Mouse (Mus musculus) ovary, postnatal 14 days (tissue): ENCODE measurements at regions not wholly inside any gene's neighbourhood (a gene's known extent, or its start where the extent isn't known, plus 50 kb on each side); places are given as distances from the start of the nearest gene placed in this dataset.
"Not testable (repeated sequence)": the region's sequence is repeated elsewhere in the genome, so short reads cannot be mapped to it uniquely, and the experiment has no call there.

Experiments
- DNase-seq: peaks from one replicate; pipeline ENCODE4 v3.0.0; 2022; ENCODE audit warnings: low spot score

DNA sequence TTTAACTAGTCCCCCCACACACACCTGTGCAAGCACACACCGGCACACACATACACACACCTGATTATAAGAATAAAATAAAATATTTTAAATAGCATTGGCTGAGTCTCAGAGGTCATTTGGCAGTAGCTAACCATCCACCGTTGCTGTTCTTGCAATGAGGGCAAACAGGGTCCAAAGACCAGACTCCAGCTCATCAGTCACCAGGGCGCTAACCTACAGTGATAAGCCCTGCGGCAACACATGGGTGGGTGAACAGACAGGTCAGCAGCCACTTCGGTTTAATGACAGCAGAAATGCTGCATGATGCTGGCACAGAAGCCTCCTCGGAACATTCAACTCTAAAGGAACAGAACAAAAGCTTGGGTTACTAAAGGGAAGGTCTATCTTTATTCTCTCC, 54.9 kb downstream of the Tas2r134 start:
- no peak for DNase-seq

DNA sequence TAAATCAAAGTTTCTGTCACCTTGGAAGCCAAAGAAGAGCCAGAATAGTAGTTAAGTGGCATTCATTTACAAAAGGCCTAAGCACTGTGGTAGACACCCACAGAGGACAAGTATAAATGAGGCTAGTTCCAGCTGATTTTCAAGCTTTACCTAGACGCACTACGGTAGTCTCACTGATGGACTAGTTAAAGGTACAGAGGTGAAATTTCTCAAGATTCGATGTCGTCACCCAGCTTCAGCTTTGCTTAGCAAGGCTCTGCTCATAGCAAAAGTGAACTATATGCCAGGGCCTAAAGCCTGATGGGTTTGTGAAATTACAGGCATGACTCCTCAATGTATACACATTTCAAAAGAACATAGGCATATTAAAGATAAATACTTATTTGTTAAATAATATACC, 55.4 kb downstream of the Tas2r134 start:
- DNase-seq, result no peak

DNA sequence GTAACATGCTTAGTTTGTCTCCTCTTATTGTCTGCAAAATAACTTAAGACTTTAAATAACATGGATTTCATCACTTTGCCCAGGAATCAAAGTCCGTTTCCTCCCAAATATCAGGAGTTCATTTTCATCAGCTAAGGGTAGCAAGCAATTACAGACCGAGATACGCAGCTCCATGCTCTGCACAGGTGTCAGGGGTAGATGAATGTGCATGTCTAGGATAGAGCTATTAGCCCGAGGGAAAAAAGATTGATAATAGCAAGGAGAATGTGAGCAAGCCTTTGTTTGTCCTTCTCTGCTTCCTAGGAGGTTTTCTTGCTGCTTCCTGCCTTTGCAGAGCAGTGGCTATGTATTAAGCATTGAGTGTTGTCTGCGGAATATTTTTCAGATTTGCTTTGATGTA, 77.8 kb downstream of the Tas2r134 start:
- no peak for DNase-seq

DNA sequence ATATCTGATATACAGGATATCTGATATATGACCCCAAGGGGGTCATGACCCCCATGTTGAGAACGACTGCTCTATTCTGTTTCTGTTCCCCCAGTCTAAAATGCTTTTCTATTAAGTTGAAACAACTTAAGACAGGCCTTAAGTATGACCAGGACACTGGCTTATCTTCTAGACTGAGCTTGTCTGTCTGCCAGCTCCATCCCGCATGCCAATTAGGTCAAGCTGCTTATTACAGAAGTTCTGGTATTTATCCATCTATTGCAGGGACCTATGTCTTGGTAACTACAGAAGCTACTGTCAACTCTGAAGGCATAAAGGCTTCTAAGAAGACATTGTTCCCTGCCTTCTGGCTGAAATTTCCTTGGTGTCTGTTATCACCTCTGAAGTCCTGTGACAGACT, 81.4 kb downstream of the Tas2r134 start:
- no peak for DNase-seq

DNA sequence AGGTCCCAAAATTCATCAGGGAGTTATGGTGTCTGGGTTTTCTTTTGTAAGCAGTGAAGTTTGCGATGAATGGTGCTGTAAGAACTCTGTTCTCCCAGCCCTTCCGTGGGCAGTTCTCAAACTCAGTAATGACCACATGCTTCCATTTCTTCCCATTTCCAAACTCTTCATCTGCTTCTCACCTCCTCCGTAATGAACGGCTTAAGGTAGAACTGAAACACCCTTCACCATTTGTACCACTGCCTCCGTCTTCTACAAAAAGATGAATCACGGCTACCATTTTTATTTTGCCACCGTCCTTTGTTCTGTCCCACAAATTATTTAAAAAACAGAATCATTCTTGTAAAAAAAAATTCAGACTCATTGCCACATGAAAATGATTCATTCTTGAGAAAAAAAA, 85.3 kb downstream of the Tas2r134 start:
- DNase-seq, result no peak

DNA sequence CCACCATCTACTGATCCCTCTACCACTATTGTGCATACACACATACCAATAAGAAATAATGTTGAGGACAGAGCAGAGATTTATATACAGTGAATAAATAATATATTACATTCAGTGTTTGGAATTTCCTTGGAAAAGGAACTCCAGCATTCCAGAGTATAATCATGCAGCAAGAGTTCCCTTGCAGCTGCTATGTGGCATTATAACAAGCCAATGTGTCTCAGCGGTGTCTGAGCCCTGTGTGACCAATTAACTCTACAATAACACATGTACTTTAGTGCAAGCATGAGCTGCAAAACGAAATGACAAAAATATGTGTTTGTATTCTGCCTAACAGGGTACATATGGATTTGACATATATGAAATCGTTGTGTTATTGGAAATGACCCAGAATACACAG, 103.5 kb downstream of the Tas2r134 start:
- no peak for DNase-seq

DNA sequence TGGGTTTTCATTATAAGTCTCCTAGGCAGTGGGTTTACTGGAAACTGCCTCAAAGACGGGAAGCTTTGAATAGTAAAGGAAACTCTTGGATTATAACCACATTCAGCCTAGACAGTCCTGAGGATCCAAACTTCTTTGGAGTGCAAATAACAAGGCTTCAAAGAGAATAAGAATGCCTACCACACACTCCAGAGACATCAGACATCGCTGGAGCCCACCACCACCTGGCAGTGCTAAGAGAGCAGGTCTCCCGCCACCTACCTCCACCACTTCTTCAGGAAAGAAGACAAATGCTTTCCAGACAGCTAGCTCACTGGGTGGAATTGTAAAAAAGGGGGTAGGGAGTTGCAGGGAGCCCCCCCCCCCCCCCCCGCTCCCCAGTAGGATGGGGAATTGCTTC, 104.4 kb downstream of the Tas2r134 start:
- DNase-seq, result no peak

DNA sequence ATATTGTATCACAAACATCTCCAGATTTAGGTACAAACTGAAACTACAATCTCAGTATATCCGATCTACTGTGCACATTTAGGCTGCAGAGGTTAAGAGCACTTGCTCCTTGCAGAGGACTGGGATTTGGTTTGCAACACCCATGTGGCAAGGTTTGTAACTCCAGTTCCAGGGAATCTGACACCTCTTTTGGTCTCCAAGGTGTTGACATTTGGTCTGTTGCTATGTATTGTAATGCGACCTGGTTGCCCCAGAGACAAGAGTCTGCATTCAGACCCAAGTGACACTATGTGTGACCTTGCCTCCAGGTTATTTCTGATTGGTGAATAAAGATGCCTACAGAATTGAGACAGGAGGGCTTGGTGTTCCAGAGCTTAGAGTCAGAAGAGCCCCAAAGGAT, 105.0 kb downstream of the Tas2r134 start:
- DNase-seq, result no peak

DNA sequence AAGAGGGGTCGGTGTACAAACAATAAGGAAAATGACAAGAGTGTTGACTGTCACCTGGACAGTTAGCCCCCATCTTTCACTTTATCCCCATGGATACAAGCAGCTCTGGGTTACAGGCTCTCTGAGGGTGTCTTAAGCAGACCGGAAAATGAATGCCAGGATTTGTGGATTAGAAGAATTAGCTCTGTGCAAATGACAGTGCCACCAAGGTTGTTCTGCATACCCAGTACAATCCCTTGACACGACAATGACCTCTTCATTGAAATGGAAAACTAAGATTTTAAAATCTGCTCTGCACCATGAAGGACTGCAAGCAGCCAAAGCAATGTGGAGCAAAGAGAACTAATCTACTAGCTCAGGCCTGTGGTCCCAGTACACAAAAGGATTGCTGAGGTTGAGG, 105.9 kb downstream of the Tas2r134 start:
- no peak for DNase-seq

DNA sequence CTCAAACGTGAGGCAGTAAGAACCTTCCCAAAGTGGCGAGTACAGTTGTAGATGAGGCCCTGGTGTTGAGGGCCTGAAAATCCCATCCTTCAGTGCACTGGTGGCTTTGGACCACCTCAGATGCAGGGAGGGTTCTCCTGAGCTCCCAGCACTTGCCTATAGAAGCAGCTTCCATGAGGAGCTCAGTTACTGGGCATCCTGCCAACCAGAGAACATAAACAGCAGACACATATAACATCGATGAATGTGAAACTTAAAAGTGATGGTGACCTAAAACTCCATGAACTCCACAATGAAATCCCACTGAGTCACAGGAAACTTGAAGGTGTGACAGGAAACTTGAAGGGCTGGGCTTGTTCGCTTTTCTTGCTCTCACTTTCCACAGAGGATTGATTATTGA, 109.1 kb downstream of the Tas2r134 start:
- no peak for DNase-seq

DNA sequence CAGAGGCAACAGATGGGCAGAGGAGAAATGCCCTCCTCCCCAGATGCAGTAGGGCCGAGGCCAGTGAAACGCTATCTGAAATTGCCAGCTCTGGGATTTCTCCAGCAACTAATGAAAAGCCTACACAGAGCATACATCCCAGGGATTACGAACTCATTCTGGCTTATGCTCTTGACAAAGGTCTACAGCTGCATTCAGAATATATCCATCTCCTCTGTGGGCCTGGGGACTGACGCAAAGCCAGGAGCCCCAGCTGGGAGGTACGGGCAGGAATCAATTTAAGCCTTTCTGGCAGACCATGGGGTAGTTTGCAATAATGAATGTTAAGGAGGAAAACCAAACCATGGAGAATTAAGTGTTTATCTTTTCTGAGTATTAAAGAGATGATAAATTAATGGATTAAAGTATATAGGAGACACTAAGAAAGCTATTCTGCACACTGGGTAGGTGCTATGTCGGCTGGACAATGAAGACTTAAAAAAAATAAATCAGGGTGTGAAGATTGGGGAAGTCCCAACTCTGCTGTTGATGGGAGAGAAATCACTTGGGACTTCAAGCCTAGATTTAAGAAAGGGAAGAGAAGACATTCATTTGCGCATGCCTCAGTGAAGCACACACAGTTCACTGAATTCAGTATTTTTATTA, 120.5 kb downstream of the Tas2r134 start:
- DNase-seq, result no peak

DNA sequence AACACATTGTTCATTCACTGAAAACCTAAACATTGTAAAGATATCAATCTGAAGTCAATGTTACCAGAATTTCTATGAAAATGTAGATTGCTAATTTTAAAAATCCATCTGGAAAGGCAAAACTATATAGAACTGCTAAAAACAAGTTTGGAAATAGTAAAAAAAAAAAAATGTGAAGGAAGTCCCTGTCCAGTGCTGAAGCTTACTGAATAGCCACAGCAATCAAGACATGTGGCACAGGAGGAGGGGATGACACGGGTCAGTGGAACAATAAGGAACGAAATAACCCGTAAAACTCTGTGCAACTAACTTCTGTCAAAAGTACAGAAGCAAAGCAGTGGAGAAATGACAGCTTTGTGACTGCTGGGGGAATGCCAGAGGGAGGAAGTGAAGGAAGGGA, 121.9 kb downstream of the Tas2r134 start:
- no peak for DNase-seq

DNA sequence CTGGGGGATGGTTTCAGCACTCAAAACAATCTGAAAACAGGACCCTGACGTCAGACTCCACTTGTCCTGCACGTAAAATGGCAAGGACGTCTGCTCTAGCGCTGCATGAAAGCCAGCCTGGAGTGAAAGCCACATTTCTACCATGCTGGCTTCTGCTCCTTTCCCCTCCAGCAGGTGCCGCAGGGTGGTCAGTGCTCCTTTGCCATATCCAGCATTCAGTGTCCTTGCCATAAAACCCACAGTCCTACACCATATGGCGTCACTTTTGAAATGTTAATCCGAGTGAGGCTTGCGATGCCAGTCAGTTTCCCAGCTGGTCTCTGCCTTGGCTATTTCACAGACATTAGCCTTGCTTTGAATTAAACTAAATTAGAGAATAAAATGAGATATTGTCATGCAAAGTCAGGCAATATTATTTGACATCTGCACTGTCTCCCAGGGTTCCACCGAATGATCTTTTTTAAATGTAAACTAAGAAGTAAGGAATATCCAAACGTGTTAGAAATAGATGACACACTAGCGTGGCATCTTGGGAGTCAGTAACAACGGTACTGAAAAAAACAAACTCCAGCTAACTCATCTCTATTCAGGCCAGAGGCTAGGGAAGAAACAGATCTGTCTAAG, 125.7 kb downstream of the Tas2r134 start:
- DNase-seq, result no peak

DNA sequence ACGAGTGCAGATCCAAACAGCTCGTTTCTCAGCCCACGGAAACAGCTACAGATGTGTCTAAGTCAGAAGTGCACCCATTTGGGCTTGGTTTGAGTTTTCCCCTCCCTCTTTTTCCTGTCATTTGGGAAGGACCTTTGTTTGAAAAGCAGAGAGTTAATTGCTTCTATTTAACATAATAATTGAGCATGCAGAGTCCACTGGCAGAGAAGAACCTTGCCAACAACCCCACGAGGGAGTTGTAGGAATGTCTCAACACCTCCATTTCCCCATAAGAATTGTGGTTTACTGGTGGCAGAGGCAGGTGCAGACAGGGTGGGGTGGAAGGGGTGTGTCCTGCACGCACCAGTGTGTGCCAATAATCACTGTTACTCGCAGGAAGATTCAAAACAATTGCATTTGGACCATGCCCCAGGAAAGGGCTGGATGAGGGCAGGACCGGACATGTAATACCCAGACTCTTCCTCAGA, 126.3 kb downstream of the Tas2r134 start:
- no peak for DNase-seq

DNA sequence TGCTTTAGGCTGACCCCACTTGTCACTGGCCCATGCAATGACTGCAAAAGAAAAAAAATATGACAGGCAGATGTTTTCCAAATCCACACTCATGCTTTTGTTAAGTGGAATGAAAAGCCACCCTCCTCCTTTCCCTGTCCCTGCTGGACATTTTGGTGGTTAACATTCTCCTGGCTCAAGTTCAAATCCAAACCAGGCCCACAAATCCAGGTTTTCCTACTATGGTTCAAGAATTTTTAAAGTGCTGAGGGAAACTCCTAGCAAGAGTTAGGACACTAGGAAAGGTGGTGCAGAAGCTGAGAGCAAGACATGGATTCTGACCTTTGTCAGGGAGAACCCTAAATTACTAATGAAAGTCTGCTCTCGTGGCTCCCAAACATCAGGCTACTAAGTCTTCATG, 130.1 kb downstream of the Tas2r134 start:
- no peak for DNase-seq

DNA sequence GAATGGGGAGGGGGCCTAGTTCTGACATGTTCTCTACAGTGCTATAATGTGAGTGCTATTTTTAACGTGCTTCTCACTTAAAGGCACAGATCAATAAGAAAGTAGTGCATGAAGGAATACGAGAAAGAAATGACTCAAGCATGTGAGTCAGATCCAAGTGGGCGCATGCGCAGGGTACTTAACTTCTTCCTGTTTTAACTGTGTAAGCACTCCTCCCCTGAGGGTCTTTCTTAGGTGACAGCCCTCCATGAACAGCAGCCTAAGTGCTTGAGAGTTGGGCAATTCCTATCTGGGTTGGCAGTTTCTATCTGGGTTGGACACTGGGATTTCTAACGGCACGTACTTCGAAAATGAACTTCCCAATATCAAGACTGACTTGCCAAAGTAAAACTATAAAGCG, 130.8 kb downstream of the Tas2r134 start:
- no peak for DNase-seq

DNA sequence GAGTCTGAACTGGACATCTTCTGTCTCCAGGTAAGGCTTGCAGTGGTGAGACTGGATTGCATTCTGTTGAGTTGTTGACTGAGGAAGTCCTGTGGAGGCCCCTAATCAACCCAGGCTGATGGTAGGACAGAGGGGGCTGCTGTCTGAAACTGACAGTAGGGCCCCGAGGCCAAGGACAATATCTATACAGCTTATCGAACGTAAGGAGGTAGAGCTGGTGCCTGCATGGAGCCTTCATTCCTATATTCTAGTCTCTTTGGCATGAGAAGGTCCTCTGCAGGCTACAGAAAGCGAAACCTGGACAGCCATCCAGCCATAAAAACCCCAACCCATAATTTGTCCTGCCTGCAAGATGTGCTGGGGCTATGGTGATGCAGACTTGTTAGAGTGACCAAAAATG, 135.6 kb downstream of the Tas2r134 start:
- DNase-seq, result no peak

DNA sequence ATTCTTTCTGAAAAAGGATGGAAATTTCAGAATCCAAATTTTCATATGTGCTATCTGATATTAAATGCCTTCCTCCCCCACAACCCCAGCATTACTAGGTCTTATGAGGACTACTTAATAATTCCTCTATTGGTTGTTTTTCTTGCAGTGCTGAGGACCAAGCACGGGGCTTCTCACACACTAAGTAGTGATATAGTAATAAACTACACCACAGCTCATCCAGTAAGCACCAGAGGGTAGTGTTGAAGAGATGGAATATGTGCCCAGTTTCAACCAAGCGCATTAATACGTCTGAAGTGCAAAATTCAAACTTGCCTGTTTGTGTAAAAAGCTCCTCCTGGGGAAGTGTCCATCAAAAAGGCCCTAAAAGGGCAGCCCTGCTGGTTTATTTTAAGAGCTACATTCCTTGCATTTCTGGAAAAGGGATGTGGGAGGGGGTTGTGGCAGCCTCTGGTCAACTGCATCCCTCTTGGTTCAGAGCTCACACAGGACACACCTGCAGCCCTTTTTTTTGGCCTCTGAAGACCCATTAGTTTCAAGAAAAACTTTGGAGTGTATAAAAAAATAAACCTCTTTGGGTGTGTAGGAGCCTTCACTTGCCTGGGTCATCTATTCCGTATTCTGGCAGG, 140.3 kb downstream of the Tas2r134 start:
- DNase-seq, result no peak

DNA sequence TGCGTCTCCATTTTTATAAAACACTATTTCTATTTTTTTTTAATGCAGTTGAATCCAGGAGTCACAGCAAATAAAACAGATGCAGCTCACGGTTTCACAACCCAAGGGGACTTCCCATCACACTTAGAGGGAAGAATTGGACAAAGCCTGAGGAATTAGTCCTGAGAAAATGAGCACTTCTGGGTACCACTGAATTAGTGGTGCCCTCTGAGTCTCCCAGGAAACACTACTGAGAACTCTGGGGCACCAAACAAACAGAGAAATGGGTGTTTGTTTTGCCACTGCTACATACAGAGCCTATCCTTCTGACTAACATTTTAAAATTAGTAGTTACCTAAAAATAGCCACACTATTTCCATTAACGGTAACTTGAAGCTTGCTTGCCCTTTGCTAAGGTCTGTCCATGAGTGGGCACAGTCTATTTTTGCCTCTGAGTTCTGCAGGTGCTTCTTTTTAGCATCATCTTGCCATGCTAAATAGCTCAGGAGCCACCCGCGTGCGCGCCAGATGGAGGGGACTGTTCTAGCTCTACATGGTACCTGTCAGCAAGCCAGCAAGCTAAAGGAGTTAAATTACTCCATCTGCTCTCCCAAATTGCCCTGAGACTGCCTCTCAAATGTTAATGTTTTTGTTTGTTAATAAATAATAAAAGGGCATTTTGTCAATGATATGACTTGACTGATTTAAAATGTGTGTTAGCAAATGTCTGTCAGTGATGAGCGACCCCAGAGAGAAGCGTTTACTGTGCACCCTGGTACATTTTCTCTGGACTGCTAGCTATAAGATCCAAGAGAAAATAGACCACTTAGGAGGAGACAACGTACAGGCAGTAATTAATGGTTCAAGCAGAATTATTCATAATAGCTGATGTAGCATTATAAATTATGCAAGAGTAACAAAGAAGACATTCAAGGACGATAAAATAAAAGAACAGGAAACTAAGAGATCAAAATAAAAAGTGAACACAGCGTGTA, 141.3 kb downstream of the Tas2r134 start:
- DNase-seq, result no peak

DNA sequence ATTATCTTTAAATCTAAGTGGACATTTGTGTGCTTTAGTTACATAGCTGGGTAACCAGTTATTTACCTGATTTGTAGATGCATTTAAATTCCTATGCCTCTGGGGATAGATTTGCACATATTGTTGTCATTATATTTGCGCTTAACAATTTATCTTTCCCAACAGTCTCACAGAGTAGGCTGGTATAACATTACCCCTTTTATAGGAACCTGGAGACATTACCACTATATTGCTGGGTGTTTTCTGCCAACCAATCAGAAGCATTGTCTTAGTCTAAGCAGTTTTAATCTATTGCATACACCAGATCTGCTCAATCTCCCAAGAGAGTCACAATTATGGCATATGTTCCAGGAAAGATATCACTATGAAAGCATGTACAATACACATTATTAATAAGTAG, 149.8 kb downstream of the Rbm43 start:
- no peak for DNase-seq

DNA sequence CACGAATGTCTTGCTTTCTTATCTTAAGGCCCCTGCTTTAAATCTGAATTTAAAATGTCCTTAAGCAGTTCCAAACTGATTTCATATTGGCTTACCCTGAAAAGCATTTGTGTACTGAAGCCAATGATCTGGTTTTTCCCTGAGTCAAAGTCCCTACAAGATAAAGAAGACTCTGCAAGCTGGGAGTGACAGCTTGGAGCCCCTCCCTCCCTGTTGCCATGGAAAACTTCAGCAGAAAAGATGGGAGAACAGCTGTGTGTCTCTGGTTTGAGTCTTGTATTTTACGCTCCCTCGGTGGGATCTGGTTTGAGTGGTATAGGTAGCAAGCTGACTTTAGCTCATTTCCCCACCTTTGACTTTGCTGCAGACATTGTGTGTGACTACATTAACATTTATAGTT, 146.1 kb downstream of the Rbm43 start:
- DNase-seq, result no peak

DNA sequence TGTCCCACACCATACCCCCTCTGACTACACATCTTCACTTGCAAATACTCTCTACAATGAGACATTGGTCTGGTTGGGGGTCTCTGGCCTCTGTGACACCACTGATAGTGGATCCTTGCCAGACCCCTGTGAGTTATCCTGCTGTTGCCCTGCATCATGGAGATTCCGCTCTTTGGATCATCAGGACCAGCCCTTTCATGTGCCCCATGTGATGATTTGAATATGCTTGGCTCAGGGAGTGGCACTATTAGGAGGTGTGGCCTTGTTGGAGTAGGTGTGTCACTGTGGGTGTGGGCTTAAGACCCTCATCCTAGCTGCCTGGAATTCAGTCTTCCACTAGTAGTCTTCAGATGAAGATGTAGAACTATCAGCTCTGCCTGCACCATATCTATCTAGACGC, 141.7 kb downstream of the Rbm43 start:
- not testable (repeated sequence) for DNase-seq

DNA sequence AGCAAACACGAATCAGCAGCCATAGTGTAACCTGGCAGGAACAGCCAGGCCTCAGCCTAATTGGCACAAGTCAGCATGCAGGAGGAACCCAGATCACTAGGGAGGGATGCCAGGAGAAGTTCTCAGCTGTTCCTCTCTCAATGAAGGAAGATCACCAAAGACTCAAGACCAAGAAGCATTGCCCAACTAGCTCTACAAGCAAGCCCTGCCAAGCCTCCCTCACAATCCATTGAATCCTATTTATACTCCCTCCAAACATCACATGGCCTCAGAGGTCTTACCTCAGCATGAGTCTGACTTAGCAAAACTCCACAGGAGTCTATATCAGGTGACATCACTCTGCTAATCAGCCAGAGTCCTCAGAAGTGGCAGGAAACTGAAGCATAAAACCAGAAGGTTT, 135.1 kb downstream of the Rbm43 start:
- DNase-seq, result no peak
